Mouse (Mus musculus) spleen, postnatal 36 days (tissue): ENCODE measurements around the gene Dpp7.

Experiments used
- DNase-seq, 2 experiments: peaks; one replicate each; pipeline ENCODE4 v3.0.0; 2022; ENCODE audit warnings: low spot score in 2 of 2, mixed read lengths in 1 of 2

Dpp7 gene

GRCm38 (mm10) chr2:25369996-25370395 is 13.8 kb upstream of the Dpp7 start:
- DNase-seq: no peak

- DNase-seq: peak; percentile 78 to 81
These were observed 9.1 kb upstream of the Dpp7 start, which contains the start of gene Uap1l1 for GRCm38 (mm10) chr2:25365091-25365761. TSS of gene Uap1l1 (minus strand) at chr2:25365682.

GRCm38 (mm10) chr2:25364761-25365090 is 8.6 kb upstream of the Dpp7 start:
- no peak for DNase-seq

GRCm38 (mm10) chr2:25364313-25364712 is 8.2 kb upstream of the Dpp7 start:
- no peak for DNase-seq

DNA sequence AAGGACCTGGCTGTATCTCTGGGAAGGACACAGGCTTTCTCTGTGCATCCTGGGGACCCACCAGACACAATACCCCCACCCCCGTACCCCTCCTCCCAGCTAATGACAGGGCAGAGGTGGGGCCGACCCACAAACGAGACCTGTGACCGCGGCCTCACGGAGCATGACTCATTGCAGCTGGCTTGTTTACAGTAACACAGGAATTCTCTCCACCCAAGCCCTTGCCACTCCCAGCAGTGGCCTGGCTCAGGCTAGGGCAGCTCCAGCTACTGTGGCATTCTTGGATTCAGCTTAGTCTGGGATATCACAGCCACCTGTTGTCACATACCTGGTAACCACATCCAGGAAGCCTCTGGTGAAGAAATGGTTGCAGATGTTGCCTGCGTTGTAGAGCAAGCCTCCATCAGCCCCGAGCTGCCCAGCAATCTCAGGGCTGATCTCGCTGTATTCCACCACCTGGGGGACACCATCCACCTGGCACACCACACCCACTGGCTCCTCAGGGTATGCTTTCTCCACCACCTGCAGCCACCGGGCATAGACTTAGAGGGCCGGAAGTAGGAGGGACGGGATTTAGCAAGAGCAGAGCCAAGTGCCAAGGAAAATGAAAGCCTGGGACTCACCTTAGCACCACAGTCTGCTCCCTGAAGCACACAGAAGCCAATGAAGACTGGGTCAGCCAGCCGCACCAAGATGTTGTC is 7.5 kb upstream of the Dpp7 start:
- no peak for DNase-seq

- no peak for DNase-seq
These were observed 3.7 kb upstream of the Dpp7 start for GRCm38 (mm10) chr2:25359848-25360247.

- DNase-seq: no peak
These were observed 616 bp downstream of the Dpp7 start for GRCm38 (mm10) chr2:25355419-25356066.

DNA sequence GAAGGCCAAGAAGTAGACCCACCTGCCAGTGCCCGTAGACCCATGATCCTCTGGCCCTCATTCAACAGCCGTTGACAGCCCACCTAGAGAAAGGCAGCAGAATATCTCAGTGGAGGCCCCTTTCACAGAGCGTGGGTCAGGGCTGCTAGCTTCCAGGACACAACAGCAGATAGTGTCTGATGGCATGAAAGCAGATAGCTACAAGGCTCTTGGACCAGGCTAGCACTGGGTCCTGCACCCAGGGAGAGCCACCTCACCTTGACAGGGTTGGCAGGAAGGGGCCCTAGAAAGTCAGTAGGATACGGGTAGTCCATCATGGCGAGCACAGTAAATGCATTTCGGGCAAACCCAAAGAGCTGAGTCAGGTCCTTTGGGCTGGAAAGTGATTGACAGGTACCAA is 1.9 kb downstream of the Dpp7 start:
- DNase-seq: no peak

- no peak for DNase-seq
These were observed 5.5 kb downstream of the Dpp7 start for GRCm38 (mm10) chr2:25350701-25351100.

DNA sequence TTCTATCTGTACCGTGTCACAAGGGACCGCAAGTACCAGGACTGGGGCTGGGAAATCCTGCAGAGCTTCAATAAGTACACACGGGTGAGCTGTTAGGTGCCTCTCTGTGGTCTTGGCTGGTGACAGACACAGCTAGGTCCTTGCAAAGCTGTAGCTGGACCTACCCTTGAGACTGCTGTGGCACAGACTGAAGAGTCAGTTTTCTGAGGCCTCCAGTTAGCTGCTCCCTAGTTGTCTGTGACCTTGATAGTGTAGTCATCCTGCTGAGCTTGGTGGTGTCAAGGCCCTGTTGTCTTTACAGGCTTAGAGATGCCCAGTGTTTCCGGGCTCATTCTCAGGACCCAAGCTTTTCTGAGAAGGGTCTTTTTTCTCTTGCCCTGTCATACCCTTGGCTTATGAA is 6.7 kb downstream of the Dpp7 start:
- DNase-seq: no peak

DNA sequence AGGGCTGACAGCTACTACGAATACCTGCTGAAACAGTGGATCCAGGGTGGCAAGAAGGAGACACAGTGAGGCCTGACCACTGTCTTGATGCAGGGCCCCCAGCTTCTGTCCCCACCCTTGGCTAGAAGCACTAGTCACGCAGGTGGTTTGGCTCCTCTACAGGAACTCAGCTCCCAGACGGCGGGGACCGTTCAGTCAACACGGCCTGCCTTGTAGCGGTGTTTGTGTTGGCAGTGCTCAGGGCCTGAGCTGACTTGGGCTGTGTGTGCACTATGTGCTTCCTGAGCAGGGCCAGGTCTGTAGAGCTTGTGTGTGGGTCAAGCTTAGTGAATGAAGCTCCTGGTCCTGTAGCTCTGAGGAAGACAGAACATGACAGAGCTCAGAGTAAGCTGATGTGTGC is 8.0 kb downstream of the Dpp7 start:
- DNase-seq: no peak

DNA sequence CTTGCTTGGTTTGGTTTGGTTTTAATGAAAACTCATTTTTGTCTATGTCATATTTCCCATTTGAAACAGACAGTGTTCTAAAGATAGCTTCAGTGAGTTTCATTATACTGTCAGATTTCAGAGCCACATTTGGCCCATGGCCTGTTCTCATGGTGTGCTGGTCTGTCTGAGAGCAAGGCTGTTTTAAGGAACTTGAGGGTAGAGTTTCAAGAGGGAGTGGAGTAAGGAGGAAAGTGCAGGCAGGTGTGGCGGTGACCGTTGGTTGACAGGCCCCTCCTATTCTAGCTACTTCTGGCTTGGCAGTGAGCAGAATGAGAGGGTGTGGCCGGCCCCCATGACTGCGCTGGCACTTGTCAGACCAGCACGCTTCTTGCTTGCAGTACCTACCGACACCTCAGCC is 17.9 kb downstream of the Dpp7 start:
- no peak for DNase-seq

DNA sequence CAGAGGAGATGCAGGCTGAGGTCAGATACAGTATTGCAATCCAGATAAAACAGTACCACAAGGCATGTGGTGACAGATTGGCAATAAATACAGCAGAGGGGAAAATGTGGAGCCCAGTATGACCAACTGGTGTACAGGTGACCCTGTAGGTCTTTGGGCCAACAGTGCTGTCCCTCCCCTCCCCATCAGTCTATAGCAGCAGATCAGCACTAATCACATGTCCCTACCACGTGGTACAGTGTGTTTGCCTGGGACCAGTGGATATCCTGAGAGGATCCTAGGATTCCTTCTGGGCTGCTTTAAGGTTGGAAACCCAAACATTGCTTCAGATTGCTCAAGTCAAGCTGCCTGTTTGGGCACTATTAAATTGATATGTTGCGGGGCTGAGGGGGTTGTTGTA is 22.6 kb downstream of the Dpp7 start:
- DNase-seq: no peak

GRCm38 (mm10) chr2:25332286-25333160 is 23.6 kb downstream of the Dpp7 start, which contains the start of gene Man1b1:
TSS of gene Man1b1 (plus strand) at chr2:25332338.
- peak; percentile 99 for DNase-seq

GRCm38 (mm10) chr2:25331470-25331869 is 24.7 kb downstream of the Dpp7 start:
- no peak for DNase-seq

GRCm38 (mm10) chr2:25328440-25328839 is 27.7 kb downstream of the Dpp7 start:
- DNase-seq: peak in 1 of 2 experiments; percentile 22

- DNase-seq: no peak
These were observed 30.1 kb downstream of the Dpp7 start for GRCm38 (mm10) chr2:25326036-25326435.

DNA sequence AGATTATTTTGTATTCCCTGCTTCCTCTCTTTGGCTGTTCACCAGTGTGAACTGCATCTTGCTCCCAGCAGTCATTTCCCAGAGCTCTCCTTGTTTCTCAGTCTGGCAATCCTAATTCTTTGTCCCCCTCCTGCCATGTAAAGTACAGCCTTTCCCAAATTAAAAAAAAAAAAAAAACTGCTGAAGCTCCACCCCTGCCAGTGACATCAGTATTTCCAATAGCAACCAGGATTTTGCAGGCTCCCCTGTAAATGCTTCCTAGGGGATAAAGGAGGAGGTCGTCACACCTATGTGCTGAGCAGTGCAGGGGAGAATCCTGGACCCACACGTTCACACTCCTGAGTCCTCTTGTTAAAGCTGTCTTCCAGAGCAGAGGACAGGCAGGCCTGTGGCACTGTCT is 36.1 kb downstream of the Dpp7 start:
- DNase-seq: no peak

DNA sequence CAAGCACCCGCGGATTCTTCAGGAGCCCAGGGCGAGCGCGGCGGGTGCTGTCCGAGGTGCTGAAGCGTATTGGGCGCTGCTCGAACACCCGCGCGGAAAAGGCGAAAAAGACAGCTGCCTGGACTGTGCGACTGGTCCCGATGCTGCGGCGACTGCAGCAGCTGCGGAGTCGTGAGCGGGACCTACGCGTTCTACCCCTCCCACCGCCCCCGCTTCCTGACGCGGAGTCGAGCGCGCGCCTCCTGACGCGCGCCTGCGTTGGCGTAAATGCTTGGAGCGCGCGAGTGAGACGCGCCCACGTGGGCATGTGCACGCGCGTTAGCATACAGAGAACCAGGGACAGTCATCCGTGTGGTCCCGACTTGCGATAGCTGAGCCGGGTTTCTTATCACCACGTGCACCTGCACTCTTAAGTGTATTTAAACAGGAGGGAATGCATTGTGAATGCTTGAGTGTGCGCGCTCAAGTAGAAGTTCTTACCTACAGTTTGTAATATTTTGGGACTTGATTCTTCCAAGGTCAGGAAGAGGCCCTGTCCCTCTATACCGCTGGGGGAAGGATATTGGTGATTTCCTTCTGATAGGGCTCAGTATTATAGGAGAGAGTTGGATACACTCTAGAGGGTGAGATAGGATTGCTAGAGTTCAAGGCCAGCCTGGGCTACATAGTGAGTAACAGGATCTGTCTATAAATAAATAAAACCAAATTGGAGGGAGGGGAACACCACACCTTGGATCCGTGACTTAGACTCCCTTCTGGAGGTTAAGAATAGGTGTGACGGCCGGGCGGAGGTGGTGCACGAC is 37.0 kb downstream of the Dpp7 start, which contains the start of gene Grin1:
Gene Grin1, minus strand, starts transcription at position 217 of the 803 bp plus-strand sequence.
- peak; percentile 20 to 21 for DNase-seq

DNA sequence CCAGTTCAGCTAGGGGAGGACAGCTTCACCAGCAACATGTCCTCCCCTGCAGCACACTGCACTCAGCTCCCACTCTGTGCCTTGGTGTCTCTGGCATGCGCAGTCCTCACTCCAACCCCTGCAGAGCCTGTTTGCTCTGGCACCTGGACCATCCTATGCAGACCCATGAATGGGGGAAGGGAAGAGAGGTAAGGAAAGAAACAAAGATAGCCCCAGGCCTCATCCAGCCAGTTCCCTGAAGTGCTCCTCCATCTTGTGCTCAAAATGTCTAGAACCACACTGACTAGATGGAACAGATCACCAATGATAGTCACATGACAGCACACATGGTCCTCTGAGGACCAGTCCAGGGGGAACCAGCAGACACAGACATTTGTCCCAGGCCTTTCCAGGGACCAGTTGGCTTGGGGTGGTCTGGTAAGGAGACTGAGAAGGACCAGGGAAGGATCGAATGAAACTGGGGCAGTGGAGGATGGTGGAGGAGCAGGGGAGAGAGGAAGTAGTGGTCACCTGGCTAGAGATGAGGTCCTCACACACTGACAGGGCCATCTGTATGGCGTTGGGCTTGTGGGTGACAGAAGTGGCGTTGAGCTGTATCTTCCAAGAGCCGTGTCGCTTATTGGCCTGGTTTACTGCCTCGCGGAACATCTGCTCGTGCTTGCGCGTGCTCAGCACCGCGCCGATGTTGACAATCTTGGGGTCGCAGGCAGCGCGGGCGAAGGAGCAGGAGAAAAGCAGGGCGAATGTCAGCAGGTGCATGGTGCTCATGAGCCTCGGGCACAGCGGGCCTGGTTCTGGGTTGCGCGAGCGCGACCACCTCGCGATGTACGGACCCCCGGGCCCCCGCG is 37.8 kb downstream of the Dpp7 start:
- DNase-seq: no peak
